Mouse (Mus musculus) liver, embryonic 14 days (tissue): ENCODE results near the gene Gm28102. TPM values are rescaled to one million over a fixed set of nuclear protein-coding genes. Genes with fewer than 3 reads are reported as not detected.

Experiments used
- polyA plus RNA-seq: library from polyadenylated mRNA; depleted of rRNA; stranded (reverse); fragments of >200 nt; gene quantifications from 2 replicates; pipeline ENCODE4 v1.2.3, GENCODE M21; 2012; rRNA removed

Gm28102 gene
- not detected in 2 replicates for polyA plus RNA-seq

DNA sequence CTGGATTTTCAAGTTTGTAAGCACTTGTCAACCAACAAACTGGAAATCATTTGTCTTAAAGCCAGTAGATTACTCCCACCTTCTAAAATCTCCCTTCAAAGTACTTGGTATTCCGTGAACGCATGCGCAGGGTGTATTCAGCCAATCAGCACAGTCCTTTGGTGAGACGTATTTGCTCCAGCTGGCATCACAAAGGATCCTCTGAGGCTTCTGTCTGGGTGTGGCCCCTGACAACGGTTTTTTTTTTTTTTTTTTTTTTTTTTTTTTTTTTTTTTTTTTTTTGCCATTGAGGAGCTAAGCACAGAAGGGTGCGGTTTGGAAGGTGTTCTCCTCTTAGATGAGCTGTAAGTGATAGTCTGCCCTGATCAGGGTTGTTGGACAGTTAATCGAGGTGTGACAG lies at the start of gene Gm28102:
Gene Gm28102, plus strand, starts transcription at position 301 of the 400 bp plus-strand sequence.

